Mouse (Mus musculus) thymus, postnatal 4 days (tissue): ENCODE data around the gene Zfp239.
"Not testable (repeated sequence)": the region's sequence is repeated elsewhere in the genome, so short reads cannot be mapped to it uniquely, and the experiment has no call there.

ENCODE experiments used
- DNase-seq: peaks from one replicate; pipeline ENCODE4 v3.0.0; 2021

Zfp239 gene

DNA sequence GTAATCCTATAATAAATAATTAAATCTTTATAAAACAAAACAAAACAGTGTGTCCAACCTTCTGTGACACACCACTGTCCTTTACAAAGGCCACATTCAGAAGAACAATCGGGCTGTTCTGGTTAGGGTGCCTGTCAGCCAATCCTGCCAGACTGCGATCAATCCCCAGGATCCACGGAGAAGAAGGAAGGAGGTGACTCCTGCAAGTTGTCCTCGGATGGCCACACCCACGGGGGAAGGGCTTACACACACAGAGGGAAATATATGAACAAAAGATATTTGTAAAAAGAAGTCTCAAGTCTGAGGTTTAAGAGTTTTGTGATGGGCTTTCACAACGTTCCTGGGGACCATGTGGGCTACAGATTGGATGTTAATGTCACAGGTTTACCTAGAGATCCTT, at the start of gene Zfp239:
Gene Zfp239 (plus strand): TSS at position 253 of the 400 bp plus-strand sequence.
- DNase-seq = no peak

DNA sequence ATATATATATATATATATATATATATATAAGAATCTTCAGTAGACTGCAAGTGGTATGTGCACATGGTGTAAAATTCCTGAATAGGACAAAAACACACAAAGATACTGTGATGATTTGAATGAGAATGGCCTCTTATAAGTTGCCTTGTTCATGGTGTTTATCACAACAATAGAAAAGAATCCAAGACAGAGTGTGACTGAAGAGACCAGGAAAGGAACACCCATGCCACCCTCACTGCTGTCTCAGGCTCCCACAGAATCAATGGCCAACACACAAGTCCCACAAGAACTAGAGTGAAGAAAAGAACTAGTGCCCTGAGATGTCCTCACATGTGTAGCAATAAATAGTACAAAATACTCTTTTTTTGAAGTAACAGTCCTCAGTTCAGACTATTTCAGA, 47.2 kb upstream of the Zfp239 start:
- no peak for DNase-seq

DNA sequence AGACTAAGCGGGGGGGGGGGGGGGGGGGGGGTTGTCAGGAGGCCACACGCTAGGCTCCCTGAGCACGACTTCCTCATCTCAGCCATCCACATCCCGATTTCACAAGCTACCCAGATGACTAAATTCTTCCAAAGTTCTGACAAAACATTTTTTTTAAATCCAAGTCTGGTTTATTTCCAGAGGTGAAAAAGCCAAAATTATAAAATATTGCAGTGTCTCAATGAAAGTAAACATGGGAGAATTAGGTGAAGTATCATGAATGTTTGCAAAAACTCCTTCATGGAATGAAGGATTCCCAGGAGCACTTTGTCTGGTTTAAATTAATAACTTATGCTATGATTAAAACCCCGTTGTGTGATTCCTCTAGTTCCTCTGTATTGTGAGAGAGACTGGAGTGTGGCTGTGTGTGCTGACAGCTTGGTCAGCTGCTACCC, 44.8 kb upstream of the Zfp239 start:
- no peak for DNase-seq

- DNase-seq = no peak
Observed at GRCm38 (mm10) chr6:117820327-117820726, 41.6 kb upstream of the Zfp239 start.

DNA sequence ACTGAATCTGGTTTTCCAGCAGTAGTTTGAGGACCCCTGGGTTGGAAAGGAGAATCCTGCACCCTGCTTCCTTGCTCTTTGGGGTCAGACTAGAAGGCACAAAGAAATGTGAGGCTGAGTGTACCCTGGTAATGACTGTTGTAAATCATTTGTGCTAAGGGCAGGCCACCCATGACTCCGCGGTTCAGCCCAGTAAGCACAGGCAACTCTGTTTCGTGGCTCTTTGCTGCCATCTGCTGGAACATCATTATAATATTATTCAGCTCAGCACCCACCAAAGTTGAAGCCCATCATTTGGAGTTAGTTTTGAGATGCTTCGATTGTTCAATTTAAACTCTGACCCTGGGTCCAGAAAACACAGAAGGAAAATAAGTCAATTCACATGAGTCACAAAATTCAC, 36.5 kb upstream of the Zfp239 start:
- DNase-seq = peak; percentile 78

DNA sequence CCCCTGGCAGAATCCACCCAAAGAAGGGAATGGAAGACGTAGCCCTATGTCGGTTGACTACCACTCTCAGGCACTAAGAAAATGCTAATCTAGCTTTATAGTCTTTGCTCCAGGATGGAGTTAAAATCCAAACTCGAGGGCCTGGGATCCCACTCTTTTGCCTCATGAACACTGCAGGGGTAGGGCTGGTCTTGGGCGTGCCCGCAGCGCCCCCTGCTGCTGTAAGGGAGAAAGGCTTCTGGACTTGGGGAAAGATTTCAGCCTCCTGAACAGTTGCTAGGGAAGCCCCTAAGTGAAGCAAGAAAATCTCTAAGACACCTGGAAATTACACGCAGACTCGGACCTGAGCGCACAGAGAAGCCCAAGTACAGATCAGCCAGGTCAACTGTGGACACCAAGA, 33.6 kb upstream of the Zfp239 start:
- peak; percentile 76 for DNase-seq

GRCm38 (mm10) chr6:117840686-117841510, 21.0 kb upstream of the Zfp239 start, which contains the start of gene Zfp637:
Gene Zfp637 (plus strand): TSS chr6:117841180.
- peak; percentile 96 for DNase-seq

- DNase-seq = no peak
Observed at GRCm38 (mm10) chr6:117841511-117841955, 20.4 kb upstream of the Zfp239 start.

DNA sequence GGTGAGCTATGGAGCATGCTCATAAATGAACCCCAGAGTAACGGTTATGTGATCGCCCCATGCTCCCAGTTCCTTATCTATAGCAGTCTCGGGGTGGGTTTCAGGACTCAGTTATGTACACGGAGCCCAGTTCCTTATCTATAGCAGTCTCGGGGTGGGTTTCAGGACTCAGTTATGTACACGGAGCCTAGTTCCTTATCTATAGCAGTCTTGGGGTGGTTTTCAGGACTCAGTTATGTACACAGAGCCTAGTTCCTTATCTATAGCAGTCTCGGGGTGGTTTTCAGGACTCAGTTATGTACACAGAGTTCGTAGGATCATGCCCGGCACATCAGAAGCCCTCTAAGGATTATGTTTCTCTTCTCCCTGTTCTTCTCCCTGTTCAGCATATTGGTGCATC, 17.3 kb upstream of the Zfp239 start:
- DNase-seq = no peak

DNA sequence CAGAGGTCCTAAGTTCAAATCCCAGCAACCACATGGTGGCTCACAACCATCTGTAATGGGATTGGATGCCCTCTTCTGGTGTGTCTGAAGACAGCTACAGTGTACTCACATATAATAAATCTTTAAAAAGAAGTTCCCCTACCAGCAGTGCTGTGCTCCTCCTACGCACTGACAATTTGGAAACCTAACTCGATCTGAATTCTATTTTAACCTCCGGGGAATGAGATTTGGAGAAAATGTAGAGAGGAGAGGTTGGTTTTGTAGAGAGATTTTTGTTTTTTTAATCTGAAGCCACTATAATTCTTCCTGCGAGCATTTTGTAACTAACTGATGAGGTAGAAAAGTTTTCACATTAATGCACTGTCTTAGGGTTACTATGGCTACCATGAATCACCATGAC, 15.2 kb upstream of the Zfp239 start:
- DNase-seq = not testable (repeated sequence)

GRCm38 (mm10) chr6:117847772-117848171, 14.1 kb upstream of the Zfp239 start:
- DNase-seq = no peak

GRCm38 (mm10) chr6:117848577-117848976, 13.3 kb upstream of the Zfp239 start:
- DNase-seq = no peak

- no peak for DNase-seq
Observed at GRCm38 (mm10) chr6:117851747-117852146, 10.2 kb upstream of the Zfp239 start.

GRCm38 (mm10) chr6:117857990-117858389, 3.9 kb upstream of the Zfp239 start:
- no peak for DNase-seq

DNA sequence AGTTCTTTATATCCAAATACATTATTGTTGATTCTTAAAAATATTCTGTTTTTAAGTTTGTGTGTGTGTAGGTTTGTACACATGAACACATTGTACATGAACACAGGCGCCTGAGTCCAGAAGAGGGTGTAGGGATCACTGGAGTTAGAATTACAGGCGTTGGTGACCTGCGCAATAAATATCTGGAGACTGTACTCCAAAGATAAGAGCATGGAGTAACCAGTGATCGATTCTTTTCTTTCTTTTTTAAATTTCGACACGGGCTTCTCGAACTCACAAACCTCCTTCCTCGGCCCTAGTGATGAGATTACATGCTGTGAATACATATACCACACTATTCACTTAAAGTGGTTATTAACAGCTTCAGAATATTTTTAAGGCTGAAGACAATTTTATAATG, 565 bp downstream of the Zfp239 start:
- no peak for DNase-seq

DNA sequence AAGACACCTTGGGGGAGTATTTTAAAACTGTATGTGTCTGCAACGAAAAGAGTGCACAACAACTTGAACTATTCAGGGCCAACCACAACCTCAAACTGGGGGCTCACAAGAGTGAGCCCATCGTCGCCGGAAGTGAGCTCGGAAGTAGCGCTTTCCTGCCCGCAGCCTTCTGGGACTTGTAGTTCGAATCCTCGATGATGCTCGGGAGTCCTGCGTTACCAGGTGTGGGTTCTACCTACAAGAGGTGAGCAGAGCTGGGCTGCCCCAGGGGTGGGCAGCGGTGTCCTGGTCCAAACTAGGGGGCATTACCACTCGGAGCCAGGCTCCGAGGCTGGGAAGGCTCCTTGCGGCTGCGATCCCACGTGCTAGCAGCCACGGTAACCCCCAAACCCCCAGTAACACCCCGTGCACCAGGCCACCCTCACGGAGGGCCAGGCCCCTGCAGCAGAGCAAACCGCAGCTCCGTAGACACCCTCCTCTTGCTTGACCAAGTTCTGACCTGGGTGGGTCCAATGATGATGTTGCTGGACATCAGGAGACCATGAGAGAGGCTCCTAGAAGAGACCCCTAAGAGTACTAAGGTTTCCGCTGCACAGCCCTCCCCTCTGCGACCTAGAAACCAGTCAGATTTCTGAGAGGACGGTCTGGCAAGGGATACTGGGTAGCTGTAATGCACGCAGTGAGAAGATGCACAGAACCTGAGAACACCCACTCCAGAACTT, 1.2 kb downstream of the Zfp239 start:
- peak; percentile 81 for DNase-seq

GRCm38 (mm10) chr6:117863751-117864150, 1.9 kb downstream of the Zfp239 start:
- DNase-seq = no peak

DNA sequence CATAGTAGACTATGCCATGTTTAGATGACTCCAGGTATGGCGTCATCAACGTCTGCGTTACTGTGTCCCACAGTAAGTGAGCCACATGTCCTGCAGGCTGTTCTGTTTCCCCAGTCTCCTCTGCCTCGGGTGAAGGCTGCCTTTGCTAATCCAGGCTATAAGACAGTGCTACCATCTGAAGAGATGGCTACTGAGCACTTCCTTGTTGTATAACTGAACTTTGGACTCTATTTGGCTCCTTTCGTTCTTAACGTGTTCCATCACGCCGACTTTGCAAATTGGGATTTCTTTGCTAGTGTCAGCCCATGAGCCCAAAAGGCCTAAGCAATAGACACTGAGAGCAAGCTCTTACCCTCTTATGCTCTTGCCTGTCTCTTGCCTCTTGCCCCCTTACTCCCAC, 6.3 kb downstream of the Zfp239 start:
- DNase-seq = no peak

DNA sequence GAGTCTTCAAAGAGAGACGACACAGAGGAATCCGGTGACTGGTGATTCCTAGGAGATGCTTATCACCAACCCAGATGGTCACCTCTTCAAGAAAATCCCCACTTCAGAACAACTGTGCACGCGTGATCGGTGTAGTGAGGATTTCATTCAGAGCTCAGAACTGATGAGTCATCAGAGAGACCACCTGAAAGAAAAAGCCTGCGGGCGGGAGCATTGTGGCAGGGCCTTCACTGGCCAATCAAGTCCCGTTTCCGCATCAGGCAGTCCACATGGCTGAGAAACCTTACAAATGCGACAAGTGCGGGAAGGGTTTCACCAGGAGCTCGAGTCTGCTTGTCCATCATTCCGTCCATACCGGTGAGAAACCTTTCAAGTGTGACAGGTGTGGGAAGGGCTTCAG, 9.1 kb downstream of the Zfp239 start:
- DNase-seq = no peak

- not testable (repeated sequence) for DNase-seq
Observed at GRCm38 (mm10) chr6:117873450-117873849, 11.6 kb downstream of the Zfp239 start.

- no peak for DNase-seq
Observed at GRCm38 (mm10) chr6:117874621-117875281, 12.9 kb downstream of the Zfp239 start.

GRCm38 (mm10) chr6:117878700-117879407, 17.0 kb downstream of the Zfp239 start:
- DNase-seq = no peak
